Mouse (Mus musculus): ENCODE measurements at regions not wholly inside any gene's neighbourhood (a gene's known extent, or its start where the extent isn't known, plus 50 kb on each side); places are given as distances from the start of the nearest gene placed in this dataset.
"Not testable (repeated sequence)": the region's sequence is repeated elsewhere in the genome, so short reads cannot be mapped to it uniquely, and the experiment has no call there.

- Histone ChIP-seq H3K27ac (peak overlapping the region; percentile 35; the same call in 1 of the 2 replicates), H3K36me3 (replicated peaks) (no peaks in the 10 kb centered on the region), H3K4me3 (no peak overlapping the region), H3K9me3 (no peaks in the 10 kb centered on the region), H3K4me1 (peaks cover 26% of the 10 kb centered on the region), H3K27me3 (ENCODE audit: poor library complexity, severe bottlenecking) (peaks cover 32% of the 10 kb centered on the region)
- DNase-seq (ENCODE audit: extremely low spot score, low spot score): peak; percentile 29
- WGBS: 23% methylated on average over 5 of the region's 5 CpGs
Observed at GRCm38 (mm10) chr6:6303767-6304166, 86.8 kb upstream of the Slc25a13 start.

DNA sequence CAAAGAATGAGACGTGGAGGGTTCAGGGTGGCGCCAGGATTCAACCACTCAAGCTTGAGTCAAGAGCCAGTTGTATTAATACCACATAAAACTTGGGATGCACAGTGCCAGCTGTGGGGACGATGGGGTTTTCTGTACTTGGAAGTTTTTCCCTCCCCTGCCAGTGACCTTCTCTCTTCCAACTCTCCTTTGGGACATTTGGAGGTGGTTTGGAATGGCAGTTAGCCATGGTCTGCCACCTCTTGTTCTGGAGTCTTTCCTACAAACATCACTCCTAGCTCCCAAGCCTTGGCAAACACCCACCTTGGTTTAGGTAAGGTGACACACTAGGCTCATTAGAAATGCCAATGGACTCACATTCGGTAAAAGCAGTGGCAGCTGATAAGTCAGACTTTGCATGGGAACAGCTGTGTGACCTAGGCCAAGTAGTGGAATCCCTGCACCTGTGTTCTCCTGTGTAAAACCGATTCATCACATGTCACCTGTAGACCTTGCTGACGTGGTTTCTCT, 84.1 kb upstream of the Slc25a13 start:
- WGBS: 95% methylated on average over 6 of the region's 6 CpGs
- DNase-seq (ENCODE audit: extremely low spot score, low spot score): no peak
- Histone ChIP-seq H3K27ac (no peak overlapping the region), H3K27me3 (ENCODE audit: poor library complexity, severe bottlenecking) (peaks cover 16% of the 10 kb centered on the region), H3K9me3 (no peaks in the 10 kb centered on the region), H3K4me1 (peaks cover 26% of the 10 kb centered on the region), H3K36me3 (replicated peaks) (no peaks in the 10 kb centered on the region), H3K4me3 (no peak overlapping the region)

DNA sequence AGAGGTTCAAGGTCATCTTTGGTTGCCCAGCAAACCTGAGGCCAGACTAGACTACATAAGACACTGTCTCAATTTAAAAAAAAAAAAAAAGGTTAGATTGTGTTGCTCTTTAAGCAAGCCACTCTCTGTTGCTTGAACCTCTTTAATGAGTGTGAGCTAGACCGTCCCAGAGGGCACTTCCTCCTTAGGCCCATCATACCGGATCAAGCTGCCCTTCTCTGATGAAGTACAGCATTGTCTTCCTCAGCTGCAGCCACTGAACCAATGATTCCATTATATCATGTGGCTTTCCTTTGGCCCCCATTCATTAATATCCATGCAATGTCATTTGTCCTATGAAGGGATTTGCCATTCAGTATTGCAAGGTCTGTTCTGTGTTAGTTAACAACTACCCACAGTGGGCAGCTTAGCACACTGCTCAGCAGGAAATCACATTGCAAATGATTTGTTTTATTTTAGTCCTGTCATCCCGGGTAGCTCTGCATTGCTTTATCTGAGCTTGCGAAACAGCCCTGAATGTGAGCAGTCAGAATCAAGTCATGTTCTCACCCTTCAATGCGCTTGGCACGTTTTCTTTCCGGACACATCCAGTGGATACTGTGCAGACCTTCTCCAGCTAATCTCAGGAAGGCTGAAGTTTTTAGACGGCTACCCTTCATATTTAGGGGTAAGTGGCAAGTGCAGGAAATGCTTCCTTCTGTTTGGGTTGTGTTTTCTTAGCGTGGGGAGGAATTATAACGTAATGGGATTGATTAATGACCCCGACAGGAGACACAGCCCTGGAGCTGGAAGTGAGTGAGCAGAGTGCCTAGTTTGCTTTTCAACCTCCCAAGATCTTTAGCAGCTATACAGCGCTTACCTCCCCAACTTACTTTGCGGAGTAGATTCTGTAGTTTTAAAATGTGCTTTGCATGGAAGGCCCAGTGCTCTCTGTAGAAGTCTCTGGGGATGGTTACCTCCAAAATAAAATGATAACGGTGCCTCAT, 82.2 kb upstream of the Slc25a13 start:
- 69% methylated on average over 14 of the region's 14 CpGs for WGBS
- H3K4me1 ChIP-seq: peaks cover 18% of the 10 kb centered on the region
- H3K9me3 ChIP-seq: no peaks in the 10 kb centered on the region; the same call in 1 of the 2 replicates

GRCm38 (mm10) chr6:6295551-6295950, 78.6 kb upstream of the Slc25a13 start:
- not testable (repeated sequence) for DNase-seq (ENCODE audit: extremely low spot score, low spot score); H3K27ac ChIP-seq; H3K9me3 ChIP-seq; H3K36me3 ChIP-seq (replicated peaks); H3K27me3 ChIP-seq (ENCODE audit: poor library complexity, severe bottlenecking); H3K4me3 ChIP-seq
- WGBS: 80% methylated on average over 2 of the region's 2 CpGs
- peaks cover 10% of the 10 kb centered on the region for H3K4me1 ChIP-seq

More for the DNA sequence above, 82.2 kb upstream of the Slc25a13 start:
- no peak overlapping the region for H3K27ac ChIP-seq
- H3K36me3 ChIP-seq (replicated peaks): no peaks in the 10 kb centered on the region
- no peak overlapping the region for H3K4me3 ChIP-seq
- peaks cover 16% of the 10 kb centered on the region for H3K27me3 ChIP-seq (ENCODE audit: poor library complexity, severe bottlenecking)
- DNase-seq (ENCODE audit: extremely low spot score, low spot score): no peak

DNA sequence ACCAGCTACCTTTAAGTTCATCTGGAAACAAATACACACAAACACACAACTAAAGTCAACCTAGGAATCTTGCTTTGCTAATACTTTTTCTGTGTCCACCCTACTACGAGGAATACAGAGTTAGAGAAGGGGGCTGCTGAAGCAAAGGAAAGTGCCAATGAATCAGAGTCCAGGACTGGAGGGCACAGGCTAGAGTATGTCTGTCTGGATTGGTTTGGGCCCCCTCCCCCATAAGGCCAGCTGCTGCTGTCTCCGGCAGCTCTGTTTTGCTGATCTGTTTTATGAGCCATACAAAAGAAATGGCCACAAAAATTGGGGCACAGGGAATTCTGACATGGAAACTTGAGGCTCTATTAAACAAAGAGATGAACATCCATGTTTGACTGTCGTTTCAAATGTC, 74.8 kb upstream of the Slc25a13 start:
- Histone ChIP-seq H3K4me3 (no peak overlapping the region), H3K27ac (no peak overlapping the region), H3K9me3 (no peaks in the 10 kb centered on the region; the same call in 1 of the 2 replicates), H3K4me1 (peaks cover 7% of the 10 kb centered on the region; the same call in 1 of the 2 replicates), H3K36me3 (replicated peaks) (no peaks in the 10 kb centered on the region), H3K27me3 (ENCODE audit: poor library complexity, severe bottlenecking) (peaks cover 9% of the 10 kb centered on the region)
- 73% methylated on average over 3 of the region's 3 CpGs for WGBS
- DNase-seq (ENCODE audit: extremely low spot score, low spot score): no peak

GRCm38 (mm10) chr6:6290427-6290826, 73.5 kb upstream of the Slc25a13 start:
- 90% methylated on average over 7 of the region's 7 CpGs for WGBS

GRCm38 (mm10) chr6:6289806-6290205, 72.8 kb upstream of the Slc25a13 start:
- Histone ChIP-seq H3K4me1 (peaks cover 7% of the 10 kb centered on the region; the same call in 1 of the 2 replicates), H3K27ac (no peak overlapping the region), H3K27me3 (ENCODE audit: poor library complexity, severe bottlenecking) (peaks cover 9% of the 10 kb centered on the region), H3K36me3 (replicated peaks) (no peaks in the 10 kb centered on the region), H3K4me3 (no peak overlapping the region), H3K9me3 (no peaks in the 10 kb centered on the region)
- peak; percentile 69 for DNase-seq (ENCODE audit: extremely low spot score, low spot score)
- 26% methylated on average over 6 of the region's 6 CpGs for WGBS

More at GRCm38 (mm10) chr6:6290427-6290826, 73.5 kb upstream of the Slc25a13 start:
- Histone ChIP-seq H3K9me3 (no peaks in the 10 kb centered on the region; the same call in 1 of the 2 replicates), H3K36me3 (replicated peaks) (no peaks in the 10 kb centered on the region), H3K27me3 (ENCODE audit: poor library complexity, severe bottlenecking) (peaks cover 9% of the 10 kb centered on the region), H3K27ac (no peak overlapping the region), H3K4me1 (peaks cover 7% of the 10 kb centered on the region; the same call in 1 of the 2 replicates), H3K4me3 (no peak overlapping the region)
- no peak for DNase-seq (ENCODE audit: extremely low spot score, low spot score)

DNA sequence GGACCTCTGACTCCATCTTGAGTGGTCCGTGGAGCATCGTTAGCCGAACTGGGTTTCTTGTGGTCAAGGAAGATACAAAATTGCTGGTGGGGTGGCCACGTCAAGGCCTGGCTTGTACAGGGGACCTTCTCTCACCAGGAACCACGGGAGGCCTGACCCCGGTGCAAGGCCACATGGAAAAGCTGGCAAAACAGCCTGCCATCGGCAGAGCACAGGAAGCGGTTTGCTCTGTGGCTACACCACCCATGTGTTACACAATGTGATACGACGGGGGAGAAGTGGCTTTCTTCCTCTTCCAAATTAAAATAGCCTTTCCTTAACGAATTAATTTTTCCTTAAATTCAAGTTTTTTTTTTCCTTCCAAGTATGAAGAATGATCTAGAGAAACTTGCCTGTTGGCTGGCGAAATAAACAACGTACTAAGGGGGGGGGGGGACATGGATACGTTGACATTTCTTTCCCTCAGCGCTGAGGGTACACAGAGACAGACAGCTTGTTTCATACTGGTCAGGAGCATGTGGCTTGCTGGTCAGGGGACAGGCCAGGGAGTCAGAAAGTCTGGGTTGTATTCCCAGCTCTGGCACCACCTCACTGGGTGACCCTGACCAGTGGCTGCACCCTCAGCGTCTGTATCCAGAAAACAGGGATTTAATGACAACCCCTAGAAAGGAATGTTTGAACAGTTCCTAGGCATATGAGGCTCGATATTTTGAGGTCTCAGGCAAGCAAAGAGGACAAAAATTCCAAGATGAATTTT, 64.0 kb upstream of the Slc25a13 start:
- no peak for DNase-seq (ENCODE audit: extremely low spot score, low spot score)
- WGBS: 93% methylated on average over 17 of the region's 17 CpGs
- H3K9me3 ChIP-seq: peaks cover 14% of the 10 kb centered on the region

GRCm38 (mm10) chr6:6279646-6280045, 62.7 kb upstream of the Slc25a13 start:
- DNase-seq (ENCODE audit: extremely low spot score, low spot score): no peak
- Histone ChIP-seq H3K4me1 (no peaks in the 10 kb centered on the region), H3K9me3 (peaks cover 14% of the 10 kb centered on the region), H3K4me3 (no peak overlapping the region), H3K27ac (no peak overlapping the region), H3K36me3 (replicated peaks) (no peaks in the 10 kb centered on the region), H3K27me3 (ENCODE audit: poor library complexity, severe bottlenecking) (no peaks in the 10 kb centered on the region)
- 80% methylated on average over 6 of the region's 6 CpGs for WGBS

More for the DNA sequence above, 64.0 kb upstream of the Slc25a13 start:
- H3K4me3 ChIP-seq: no peak overlapping the region
- H3K36me3 ChIP-seq (replicated peaks): no peaks in the 10 kb centered on the region
- H3K27ac ChIP-seq: no peak overlapping the region
- no peaks in the 10 kb centered on the region for H3K27me3 ChIP-seq (ENCODE audit: poor library complexity, severe bottlenecking)
- H3K4me1 ChIP-seq: no peaks in the 10 kb centered on the region

- Histone ChIP-seq H3K27ac (no peak overlapping the region), H3K4me1 (no peaks in the 10 kb centered on the region), H3K4me3 (no peak overlapping the region), H3K9me3 (no peaks in the 10 kb centered on the region), H3K36me3 (replicated peaks) (no peaks in the 10 kb centered on the region), H3K27me3 (ENCODE audit: poor library complexity, severe bottlenecking) (no peaks in the 10 kb centered on the region)
- DNase-seq (ENCODE audit: extremely low spot score, low spot score): no peak
- 43% methylated on average over 2 of the region's 2 CpGs for WGBS
Observed at GRCm38 (mm10) chr6:6270545-6270944, 53.6 kb upstream of the Slc25a13 start.

Data from forebrain, embryonic 10.5 days (tissue).